Comparison of ENCODE assay signal across 15 mouse cellular contexts in the genomic region with DNA sequence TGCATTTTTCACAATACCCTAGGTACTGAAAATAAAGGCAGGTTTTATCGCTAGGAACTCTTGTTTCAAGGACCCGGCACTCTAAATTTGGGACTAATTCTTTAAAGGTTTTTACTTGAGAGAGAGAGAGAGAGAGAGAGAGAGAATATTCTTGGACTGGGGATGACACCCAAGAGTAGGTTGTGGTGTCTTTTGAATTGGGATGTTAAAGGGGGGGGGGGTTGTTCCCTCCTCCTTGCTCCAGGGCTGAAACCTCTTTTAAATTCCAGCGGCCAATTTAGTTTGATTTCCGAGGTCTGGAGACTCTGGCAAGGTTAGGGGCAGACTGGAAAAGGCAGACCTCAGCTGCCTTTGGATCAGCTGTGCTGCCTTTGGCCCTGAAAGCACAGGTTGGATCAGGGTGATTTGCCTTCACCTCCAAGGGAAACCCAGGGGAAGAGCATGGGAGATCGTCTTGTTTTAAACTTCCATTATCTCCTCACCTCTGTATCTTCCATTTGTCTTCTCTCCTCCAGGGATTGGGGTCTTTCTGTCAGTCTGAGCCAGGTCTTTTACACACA.
DNase-seq lines count a peak whose midpoint lies in the region; ATAC-seq and TF ChIP-seq lines count a peak whose summit lies in the region.
"Had no signal": no experiment of that assay in that cellular context is flagged by ENCODE, and none has a peak within 500 bp of the region (broad histone marks: within the 10 kb centered on the region; RNA-seq: fewer than 3 reads in every experiment).

No protein-coding gene starts in this region.

- H3K9ac ChIP-seq in heart, embryonic 12.5 days = no peak overlapping the region
- peak overlapping the region; percentile 32; the same call in 1 of the 2 replicates for H3K9ac ChIP-seq in embryonic facial prominence, embryonic 14.5 days (ENCODE audit: low read depth, low read length)
- H3K9ac ChIP-seq in limb, embryonic 15.5 days = no peak overlapping the region
- H3K9ac ChIP-seq: embryonic facial prominence, embryonic 15.5 days had no signal

- no peak for TF ChIP-seq POLR2A in bone marrow macrophage, adult 2 months (IDR thresholded peaks at IDR 0.05; ENCODE audit: borderline replicate concordance, low read depth, low read length)

- DNase-seq in heart, postnatal 10 days = no peak
- DNase-seq in embryonic facial prominence, embryonic 14.5 days (ENCODE audit: low spot score) = no peak
- DNase-seq in ovary, postnatal 36 days (ENCODE audit: low spot score) = no peak
- DNase-seq in spleen, postnatal 36 days (ENCODE audit: low spot score in 2 of 2) = no peak
- no peak for DNase-seq in Muller cell, postnatal 12 days (ENCODE audit: inconsistent ontology term)
- DNase-seq: gastrocnemius, adult 2 months; heart, postnatal 14 days; kidney, postnatal 14 days; lung, postnatal 10 days; right cerebral cortex, postnatal 4 days had no signal

- TF ChIP-seq CTCF in bone marrow macrophage, adult 2 months (IDR thresholded peaks at IDR 0.05; ENCODE audit: low read depth, low read length) = no peak

- H3K27me3 ChIP-seq in heart, embryonic 12.5 days (replicated peaks) = peaks cover 60% of the 10 kb centered on the region
- H3K27me3 ChIP-seq in embryonic facial prominence, embryonic 14.5 days (replicated peaks; ENCODE audit: control insufficient read depth, insufficient read depth, low read length) = peaks cover 38% of the 10 kb centered on the region
- peaks cover 50% of the 10 kb centered on the region for H3K27me3 ChIP-seq in limb, embryonic 15.5 days

- ATAC-seq in heart, embryonic 12.5 days (ENCODE audit: insufficient number of reproducible peaks, low FRiP score) = no peak
- ATAC-seq in embryonic facial prominence, embryonic 14.5 days (ENCODE audit: low read depth) = no peak
- no peak for ATAC-seq in limb, embryonic 15.5 days (ENCODE audit: insufficient number of reproducible peaks, low FRiP score, low TSS enrichment, low read depth)

- no peak overlapping the region for H3K4me3 ChIP-seq in heart, embryonic 12.5 days
- peak overlapping the region; percentile 44 for H3K4me3 ChIP-seq in bone marrow macrophage, adult 2 months (ENCODE audit: insufficient read depth, low read length)
- H3K4me3 ChIP-seq in embryonic facial prominence, embryonic 14.5 days (ENCODE audit: low read depth, low read length) = peak overlapping the region; percentile 16; the same call in 1 of the 2 replicates
- H3K4me3 ChIP-seq in limb, embryonic 15.5 days = 0 out of 2 replicates have a peak overlapping the region, but pooled peaks have one; percentile 19
- H3K4me3 ChIP-seq: embryonic facial prominence, embryonic 15.5 days; gastrocnemius, adult 2 months; myocyte had no signal

- H3K36me3 ChIP-seq in heart, embryonic 12.5 days = no peaks in the 10 kb centered on the region
- no peaks in the 10 kb centered on the region for H3K36me3 ChIP-seq in embryonic facial prominence, embryonic 14.5 days (ENCODE audit: control insufficient read depth, insufficient read depth, low read length)
- H3K36me3 ChIP-seq in limb, embryonic 15.5 days = no peaks in the 10 kb centered on the region
- H3K36me3 ChIP-seq: embryonic facial prominence, embryonic 15.5 days had no signal

- peak overlapping the region; percentile 35; the same call in 1 of the 2 replicates for H3K4me2 ChIP-seq in heart, embryonic 12.5 days
- H3K4me2 ChIP-seq in embryonic facial prominence, embryonic 14.5 days (ENCODE audit: low read depth, low read length) = peak overlapping the region; percentile 34
- peak overlapping the region; percentile 30 for H3K4me2 ChIP-seq in limb, embryonic 15.5 days

- peaks cover 44% of the 10 kb centered on the region for H3K4me1 ChIP-seq in heart, embryonic 12.5 days (replicated peaks)
- H3K4me1 ChIP-seq in bone marrow macrophage, adult 2 months (ENCODE audit: control insufficient read depth, insufficient read depth, low read length) = peaks cover 20% of the 10 kb centered on the region
- peaks cover 42% of the 10 kb centered on the region for H3K4me1 ChIP-seq in embryonic facial prominence, embryonic 14.5 days (ENCODE audit: control insufficient read depth, insufficient read depth, low read length)
- H3K4me1 ChIP-seq in limb, embryonic 15.5 days = peaks cover 34% of the 10 kb centered on the region

- no peaks in the 10 kb centered on the region for H3K9me3 ChIP-seq in heart, embryonic 12.5 days (replicated peaks)
- H3K9me3 ChIP-seq in embryonic facial prominence, embryonic 14.5 days (ENCODE audit: control insufficient read depth, low read length) = no peaks in the 10 kb centered on the region
- H3K9me3 ChIP-seq in limb, embryonic 15.5 days = no peaks in the 10 kb centered on the region
- H3K9me3 ChIP-seq: embryonic facial prominence, embryonic 15.5 days had no signal

- 4% methylated on average over 5 of the region's 5 CpGs for WGBS in heart, embryonic 12.5 days
- WGBS in embryonic facial prominence, embryonic 14.5 days = 5% methylated on average over 5 of the region's 5 CpGs
- 11% methylated on average over 5 of the region's 5 CpGs for WGBS in limb, embryonic 15.5 days

- intact Hi-C loops in heart, postnatal 10 days (cut with DNase I) = loop anchor here (10.0 kb wide), 1 partner anchor 487 kb away; no protein-coding TSS in a partner anchor

- no peak overlapping the region for H3K27ac ChIP-seq in heart, embryonic 12.5 days (ENCODE audit: poor library complexity, severe bottlenecking)
- no peak overlapping the region for H3K27ac ChIP-seq in bone marrow macrophage, adult 2 months (ENCODE audit: insufficient read depth, low read depth, low read length)
- H3K27ac ChIP-seq in embryonic facial prominence, embryonic 14.5 days (replicated peaks; ENCODE audit: low read depth, low read length) = 0 out of 2 replicates have a peak overlapping the region, but pooled peaks have one; percentile 31
- peak overlapping the region; percentile 54; the same call in 1 of the 2 replicates for H3K27ac ChIP-seq in limb, embryonic 15.5 days
- H3K27ac ChIP-seq: embryonic facial prominence, embryonic 15.5 days had no signal

Comparison
In these comparisons a context has a peak if more than half of its experiments do, and no peak if none do; other contexts are left out.
1. H3K27ac ChIP-seq: peak in embryonic facial prominence, embryonic 14.5 days (single experiment) and limb, embryonic 15.5 days (single experiment); none in heart, embryonic 12.5 days (single experiment) and bone marrow macrophage, adult 2 months (single experiment).
2. Peak in every context shown above with its lines, with median percentiles within 50 percentile points of each other: H3K4me2 ChIP-seq.